Mouse (Mus musculus): ENCODE data around the gene Ric8b.

The Ric8b gene

DNA sequence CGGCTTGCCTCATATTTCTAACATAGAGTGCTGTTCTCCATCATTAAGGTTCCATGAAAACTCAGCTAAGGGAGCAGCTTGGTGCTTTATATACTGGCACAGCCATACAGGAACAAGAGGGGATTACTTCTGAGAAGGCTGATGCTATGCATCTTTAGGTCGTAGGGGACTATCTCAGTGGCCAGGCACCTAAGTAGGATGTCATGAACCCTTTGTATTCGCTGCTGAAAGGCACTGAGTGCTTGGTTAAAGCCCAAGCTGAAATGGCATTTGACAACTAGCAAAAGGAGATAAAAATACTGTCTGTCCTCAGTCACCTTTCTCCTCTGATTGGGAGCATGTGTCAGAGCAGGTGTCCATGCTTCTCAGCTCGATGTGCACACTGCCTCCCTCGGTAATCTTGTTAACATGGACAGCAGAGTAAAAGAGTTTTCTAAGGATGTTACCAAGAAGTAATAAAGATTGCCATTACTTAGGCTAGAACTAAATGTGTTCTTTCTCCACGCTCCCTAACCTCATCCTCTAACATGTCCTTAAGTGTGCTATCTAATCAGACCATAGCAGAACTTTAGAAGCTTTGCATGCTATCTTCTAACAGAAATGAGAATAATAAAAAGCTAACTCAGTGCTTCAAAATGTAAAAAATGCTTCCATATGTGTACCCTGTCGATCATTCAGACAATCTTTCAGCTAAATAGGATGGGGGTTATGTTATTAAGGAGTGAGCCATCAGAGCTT is 89.3 kb downstream of the Ric8b start:
- no peak for DNase-seq (ENCODE audit: low spot score)

DNA sequence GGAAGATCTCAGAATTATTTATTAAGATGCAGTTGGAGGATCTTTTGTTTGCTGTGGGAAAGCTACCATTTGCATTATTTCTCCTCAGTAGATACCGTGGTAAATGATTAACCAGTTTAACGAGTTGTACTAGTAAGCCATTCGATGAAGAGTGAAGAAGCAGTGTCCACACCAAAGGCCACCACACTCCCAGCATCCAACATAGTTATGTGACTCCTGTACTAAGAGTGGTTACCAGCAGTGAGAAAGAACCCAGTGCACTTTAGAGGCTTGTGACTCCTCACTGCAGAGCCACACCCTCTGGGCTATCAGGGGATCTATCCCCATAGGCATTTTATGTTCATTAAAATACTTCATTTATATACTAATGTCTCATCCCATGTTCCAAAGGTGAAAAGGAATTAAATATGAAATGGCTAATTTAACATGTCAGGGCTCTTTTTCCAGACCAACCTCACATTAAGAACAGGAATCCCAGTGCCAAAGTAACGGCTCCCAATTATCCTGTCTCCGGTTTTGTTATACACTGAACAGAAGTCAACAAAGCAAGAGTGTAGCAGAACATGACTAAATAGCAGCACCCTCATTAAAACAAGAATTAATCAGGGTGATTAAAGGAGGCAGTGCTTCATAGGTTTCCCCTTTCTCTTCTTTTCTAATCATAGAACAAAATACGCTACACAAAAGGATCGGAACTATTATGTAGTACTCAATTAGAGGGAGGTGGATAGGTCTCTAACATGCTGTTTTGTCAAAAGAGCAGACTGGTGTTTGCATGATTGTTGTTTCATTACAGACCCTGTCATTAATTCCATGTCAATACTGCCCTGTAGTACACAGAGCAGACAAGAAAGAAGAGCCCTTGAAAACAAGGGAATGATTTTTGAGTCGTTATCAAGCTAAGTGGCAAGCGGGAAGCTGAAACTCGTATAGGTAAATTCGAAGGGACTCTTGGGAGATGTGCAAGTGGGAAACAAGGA is 90.7 kb downstream of the Ric8b start:
- DNase-seq (ENCODE audit: low spot score): no peak

DNA sequence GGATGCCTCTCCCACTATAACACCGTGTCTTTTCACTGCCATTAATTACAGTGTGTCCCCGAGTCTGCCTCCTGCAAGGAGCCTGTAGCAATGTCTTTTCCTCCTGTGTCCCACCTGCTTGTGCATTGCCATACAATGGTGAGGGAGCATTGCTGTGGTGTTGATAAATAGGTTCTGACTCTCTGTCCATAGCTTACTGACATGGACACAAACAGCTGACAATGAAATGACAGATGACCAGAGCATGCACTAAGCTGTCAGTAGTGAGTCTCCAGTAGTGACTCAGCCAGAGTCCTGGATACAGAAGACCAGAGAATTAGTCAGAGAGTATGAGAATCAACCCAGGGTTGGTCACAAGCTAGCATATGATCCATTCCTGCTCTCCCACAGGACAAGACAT is 93.7 kb downstream of the Ric8b start:
- no peak for DNase-seq (ENCODE audit: low spot score)

GRCm38 (mm10) chr10:85013464-85013863 is 96.0 kb downstream of the Ric8b start:
- DNase-seq (ENCODE audit: low spot score): peak; percentile 17

DNA sequence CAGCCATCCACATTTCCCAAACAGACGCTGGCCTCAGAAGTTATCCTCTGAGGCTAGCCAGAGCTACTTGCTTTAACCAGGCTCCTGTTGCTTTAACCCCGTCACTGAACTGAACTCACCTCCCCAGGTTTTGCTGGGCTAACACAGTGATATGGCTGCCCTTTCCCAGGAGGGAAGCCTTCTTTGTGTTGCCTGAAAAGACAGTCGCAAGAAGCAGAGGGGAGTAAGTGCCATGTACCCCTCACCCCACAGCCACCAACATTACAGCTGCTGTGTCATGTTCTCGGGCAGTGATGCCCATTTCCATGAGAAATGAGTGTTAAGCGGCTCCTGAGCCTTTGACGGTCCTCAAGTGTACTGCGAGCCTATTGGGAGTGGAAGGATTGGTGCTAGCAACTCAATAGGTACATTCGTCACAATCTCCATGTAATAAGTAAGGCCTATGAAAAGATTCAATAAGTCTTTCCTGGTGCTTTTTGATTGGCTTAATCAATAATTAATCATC is 96.6 kb downstream of the Ric8b start:
- no peak for DNase-seq (ENCODE audit: low spot score)

DNA sequence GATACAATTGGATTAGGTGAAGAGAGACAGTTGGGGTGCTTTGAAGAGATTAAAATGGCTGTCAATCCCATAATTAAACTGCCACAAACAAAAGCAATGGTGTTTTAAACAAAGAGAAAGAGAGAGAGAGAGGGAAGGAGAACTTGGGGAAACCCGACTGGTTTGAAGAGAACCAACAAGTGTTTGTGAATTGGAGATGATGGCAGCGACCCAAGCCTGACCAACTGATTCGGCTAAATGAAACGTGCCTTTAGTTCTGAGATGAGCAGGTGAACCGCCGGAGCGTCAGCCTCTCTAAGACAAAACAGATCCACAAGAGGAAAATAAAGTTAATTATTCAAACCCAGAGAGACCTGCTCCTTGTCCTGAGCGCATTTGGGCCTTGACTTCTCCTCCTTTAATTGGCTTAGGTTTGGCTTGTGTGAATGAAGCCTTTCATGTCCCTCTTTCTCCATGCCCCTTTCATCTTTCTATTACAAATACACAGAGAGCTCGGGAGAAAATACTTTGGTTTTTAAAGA is 97.1 kb downstream of the Ric8b start:
- no peak for DNase-seq (ENCODE audit: low spot score)

DNA sequence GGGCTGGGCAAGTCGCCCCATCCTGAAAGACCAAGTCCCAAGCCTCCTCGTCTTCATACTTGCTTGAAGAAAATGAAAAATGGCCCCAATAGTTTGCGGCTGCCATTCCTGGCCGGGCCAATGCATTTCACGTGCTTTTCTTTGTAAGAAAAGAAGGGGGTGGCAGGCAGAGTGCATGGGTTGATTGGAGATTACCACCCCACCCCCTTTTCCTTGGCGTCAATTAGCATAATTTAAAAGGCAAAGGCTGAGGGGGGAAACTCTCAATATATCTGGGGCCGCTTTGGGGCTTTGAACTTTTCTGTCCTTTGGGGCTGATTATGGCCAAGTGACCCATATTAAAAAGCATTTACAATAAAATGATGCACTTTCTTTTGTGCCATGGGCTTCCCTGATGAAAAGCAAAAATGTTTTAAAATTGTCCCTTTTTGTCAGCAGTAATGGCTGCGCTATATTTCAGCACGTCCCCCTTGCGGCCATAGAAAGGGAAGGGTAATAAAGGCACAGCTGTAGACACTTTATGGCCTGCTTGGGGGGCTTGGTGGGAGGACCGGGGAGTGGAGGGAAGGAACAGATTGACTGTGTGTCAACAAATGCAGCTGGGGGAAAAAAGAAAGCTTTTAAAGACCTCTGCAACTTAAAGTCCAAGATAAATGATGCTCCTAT is 105.4 kb downstream of the Ric8b start:
- no peak for DNase-seq (ENCODE audit: low spot score)

DNA sequence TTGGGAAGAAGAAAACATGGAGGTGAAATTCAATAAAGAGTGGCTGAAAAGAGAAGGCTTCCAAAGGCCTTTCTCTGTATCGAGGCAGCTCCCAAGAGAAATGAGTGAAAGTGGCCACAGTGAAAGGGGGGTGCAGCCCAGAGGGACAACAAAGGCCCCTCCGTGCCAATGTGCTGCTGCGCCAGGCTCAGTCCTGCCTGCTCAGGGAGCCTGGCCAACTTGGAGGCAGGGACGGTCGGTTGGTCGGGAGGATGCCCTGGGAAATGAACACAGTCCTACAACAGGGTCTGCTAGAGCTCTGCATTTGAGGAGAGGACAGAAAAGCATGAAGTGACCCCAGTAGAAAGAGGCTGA is 105.9 kb downstream of the Ric8b start:
- no peak for DNase-seq (ENCODE audit: low spot score)

DNA sequence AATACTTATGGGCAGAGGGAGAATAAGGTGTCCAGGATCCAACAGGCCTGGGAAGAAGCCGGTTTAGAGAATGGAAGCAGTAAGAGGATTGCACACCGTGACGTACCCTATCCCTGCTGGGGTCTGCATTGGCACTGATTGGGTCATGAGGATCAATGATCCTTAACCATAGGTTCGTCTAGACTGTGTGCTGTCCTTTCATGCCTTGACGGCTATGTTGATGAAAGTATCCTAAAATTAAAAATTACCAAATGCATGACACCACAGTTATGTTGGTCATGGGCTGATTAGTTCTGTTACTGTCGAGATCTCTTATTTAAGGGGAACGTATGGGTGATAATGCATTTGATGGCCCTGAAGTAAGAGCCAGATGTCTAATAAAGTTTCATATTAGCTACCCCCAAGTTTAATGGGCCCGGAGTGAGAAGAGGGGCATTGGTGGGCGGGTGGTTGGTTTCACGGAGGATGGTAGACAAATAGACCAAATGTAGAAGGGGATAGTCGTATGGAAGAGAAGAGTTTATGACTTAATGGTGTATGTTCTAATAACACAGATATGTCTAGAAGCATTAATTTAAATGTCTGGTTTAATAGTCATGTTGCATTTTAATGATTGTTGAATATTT is 108.5 kb downstream of the Ric8b start:
- DNase-seq (ENCODE audit: low spot score): no peak

DNA sequence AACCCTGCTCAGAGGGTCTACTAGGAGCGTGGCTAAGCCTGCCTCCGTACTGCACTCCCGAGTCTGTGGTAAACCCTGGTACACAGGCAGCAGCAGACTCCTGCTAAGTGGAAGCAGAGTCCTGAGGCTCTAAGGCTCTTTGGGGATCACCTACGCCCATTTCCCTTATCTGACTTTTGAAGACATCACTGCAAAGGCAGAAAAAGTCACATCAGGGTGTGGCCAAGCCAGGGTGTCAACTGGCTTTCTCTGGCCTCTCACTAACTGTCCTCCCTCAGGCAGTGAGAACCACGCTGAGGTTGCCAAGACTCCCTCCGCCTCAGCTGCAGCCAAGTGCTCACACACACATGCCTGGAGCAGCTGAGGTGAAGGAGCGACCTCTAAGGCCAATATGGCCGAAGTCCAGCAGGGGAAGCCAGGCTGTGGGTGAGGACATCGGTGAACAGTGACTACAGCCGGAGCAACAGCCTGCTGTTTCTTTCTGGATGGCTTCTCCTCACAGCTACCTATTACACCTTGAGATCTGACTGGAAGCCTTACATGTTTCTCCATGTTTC is 110.3 kb downstream of the Ric8b start:
- DNase-seq (ENCODE audit: low spot score): no peak

GRCm38 (mm10) chr10:85035131-85035725 is 117.8 kb downstream of the Ric8b start:
- no peak for DNase-seq (ENCODE audit: low spot score)

DNA sequence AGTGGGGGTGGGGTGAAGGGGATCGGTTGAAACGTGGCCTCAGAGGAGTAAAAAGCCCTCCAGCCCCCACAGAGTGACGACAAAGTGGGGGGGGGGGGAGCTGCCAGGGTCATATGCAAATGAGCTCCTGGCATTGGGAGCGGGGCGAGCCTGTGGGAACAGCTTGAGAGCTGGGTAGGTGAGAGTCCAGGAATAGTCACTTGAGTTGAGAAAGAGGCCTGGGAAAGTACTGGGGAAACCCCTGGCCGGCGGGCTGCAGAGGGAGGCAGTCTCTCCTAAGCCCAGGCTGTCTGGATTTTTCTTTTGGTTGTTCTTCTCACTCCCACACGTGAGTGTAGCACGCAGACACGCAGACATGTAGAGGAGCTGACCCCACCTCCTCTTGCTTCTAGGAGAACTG is 120.7 kb downstream of the Ric8b start:
- no peak for DNase-seq (ENCODE audit: low spot score)

DNA sequence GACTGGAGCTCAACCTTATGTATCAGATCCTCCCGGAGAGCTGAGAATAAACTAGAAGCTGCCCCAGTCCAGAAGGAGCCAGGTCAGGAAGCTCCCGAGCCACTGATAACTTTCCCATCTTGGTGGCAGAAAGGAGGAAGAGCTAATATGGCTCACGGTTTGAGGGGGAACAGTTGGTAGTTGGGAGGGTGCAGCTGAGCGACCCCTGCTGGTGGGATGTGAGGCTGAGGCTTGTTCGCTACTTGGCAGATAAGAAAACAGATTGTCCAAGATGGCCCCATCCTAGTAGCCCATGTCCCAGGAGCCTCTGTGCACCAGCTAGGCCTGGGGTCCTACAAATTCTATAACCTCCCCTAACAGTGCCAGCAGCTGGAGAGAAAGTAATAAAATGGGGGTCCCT is 121.4 kb downstream of the Ric8b start:
- DNase-seq (ENCODE audit: low spot score): no peak

DNA sequence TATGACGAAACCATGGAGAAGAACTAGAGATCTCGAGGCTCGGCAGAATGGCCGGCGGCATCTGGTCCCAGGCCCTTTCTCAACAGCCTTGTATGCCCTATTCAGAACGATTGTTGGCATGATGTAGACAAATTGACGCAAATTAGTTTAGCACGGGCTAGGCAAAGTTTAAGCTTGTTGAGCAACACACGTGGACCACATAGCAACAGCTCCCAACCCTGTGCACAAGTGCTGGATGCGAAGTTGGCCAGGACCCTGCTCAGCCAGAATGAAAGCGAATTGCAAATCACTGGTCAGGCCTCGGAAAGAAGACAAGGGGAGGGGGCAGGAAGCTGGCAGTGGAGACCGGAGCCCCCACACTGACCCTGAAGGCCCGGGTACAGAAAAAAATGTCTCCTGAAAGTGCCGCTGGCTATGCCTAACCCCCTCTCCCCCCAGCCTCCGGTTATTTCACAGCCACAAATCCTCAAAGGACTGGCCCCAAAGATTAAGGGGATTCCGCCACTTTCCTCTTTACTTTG is 126.8 kb downstream of the Ric8b start:
- DNase-seq (ENCODE audit: low spot score): no peak

DNA sequence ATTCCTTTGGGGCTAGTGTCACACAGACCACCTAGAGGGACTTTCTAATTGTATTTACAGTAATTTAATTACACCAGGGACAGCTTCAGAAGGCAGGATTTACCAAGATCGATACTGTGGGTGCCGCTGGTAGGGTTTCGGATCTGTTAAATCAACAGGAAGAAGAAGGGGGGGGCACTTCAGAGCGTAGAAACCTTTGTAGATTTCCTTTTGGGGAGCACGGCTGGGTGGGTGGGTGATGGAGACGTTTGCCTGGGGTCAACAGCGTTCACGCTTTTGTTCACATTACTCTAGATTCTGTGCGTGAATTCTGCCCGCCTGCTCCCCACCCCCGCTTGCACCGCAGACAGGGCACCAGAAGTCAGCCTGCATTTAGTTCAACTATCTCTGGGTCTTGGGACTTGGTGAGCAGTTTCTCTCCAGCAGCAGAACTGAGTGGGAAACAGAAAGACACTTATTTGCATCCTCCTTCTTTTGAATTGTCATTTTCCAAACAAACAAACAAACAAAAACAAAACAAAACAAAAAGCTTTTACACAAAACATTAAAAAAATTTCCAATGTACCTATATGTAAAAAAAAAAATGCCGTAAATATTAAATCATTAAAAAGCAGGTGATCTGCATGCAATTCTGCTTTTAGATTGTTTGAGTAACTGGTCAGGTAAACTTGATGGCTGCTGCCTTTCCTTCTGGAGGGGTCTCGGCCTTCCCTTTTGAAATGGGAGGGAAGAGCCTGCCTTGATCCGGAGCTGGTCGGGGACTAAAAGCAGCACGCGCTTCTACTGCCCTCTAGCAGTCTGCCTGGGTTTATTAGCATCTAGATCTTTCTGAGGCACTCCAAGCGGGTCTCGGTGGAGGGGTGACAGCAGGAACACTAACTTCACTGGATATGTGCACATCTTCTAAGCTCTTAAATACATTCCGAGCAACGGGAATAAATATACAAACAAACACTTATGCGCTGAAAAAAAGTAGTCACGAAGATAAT is 127.6 kb downstream of the Ric8b start:
- no peak for DNase-seq (ENCODE audit: low spot score)

GRCm38 (mm10) chr10:85046585-85046984 is 129.2 kb downstream of the Ric8b start:
- DNase-seq (ENCODE audit: low spot score): no peak

- no peak for DNase-seq (ENCODE audit: low spot score)
Measured at GRCm38 (mm10) chr10:85048008-85048407, 130.6 kb downstream of the Ric8b start.

DNA sequence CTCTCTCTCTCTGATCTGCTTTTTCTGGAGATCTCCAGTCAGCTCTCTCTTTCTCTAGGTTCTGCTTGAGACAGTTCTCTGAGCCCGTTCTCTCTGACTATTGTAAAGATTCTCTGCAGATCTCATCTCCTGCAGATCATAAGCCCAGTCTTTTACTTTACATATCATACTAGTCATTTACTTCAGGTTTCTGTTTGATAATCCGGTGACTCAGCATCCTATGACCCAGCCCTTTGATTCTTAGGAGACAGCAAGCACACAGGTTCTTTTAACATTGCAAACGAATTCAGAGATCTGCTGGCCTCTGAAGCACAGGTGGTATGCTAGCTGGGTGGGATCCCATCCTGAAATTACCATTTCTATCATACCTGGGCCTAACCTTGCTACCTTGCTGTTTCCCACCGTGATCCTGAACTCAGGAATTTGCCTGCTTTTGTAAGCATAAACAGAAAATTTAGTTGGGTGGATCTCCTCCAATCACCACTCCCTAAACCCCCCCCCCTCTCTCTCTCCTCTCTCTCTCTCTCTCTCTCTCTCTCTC is 133.3 kb downstream of the Ric8b start:
- DNase-seq (ENCODE audit: low spot score): no peak

DNA sequence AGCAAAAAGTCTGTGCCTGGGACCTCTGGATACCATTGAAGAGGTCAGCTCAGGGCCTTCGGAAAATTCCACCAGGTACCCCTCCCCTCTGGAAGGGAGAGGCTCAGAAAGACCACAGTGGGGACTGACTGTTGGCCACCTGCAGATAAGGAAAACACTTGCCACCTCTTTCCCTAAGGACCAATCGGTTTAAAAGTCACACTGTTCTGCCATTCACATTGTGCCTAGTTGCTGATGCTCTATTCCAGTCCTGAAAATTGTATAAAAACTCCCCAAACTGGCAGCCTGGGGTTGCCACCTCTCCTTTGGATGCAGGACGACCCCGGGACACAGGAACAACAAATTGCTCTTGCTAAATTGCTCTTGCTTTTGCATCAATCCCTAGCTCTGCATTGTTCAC is 135.0 kb downstream of the Ric8b start:
- DNase-seq (ENCODE audit: low spot score): no peak
